8 mouse cellular contexts compared by ENCODE assay signal in the genomic region with DNA sequence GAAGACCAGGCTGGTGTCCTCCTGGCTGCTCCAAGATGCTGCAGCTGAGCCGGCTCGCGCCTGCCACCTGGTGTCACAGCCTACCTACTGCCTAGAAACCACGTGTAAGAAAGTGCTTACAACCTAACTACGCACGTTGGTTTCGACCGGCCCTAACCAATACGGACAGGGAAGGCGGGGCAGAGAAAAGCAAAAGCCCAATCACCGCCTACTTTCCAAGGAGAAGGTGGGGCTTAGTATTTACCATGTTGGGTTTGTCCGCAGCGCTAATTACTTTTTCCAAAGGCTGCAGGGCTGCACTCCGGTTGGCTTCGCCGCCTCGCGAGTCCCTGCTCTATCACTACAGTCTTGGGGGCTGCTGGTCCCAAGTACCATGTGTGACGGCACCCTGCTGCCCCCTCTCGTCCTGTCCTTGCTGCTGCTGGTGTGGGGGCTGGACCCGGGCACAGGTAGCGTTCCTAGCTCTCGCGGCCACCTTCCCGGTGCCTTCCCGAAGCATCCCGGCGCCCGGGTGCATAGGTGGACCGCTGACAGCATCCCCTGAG. TPM values are rescaled to one million over a fixed set of nuclear protein-coding genes. Genes with fewer than 3 reads are reported as not detected.
DNase-seq lines count a peak whose midpoint lies in the region; ATAC-seq and TF ChIP-seq lines count a peak whose summit lies in the region.

A gene (plus strand): TSS at position 273 of the 545 bp plus-strand sequence.

- peak; percentile 96 for TF ChIP-seq CTCF in brain, embryonic 14.5 days (IDR thresholded peaks at IDR 0.05; ENCODE audit: borderline replicate concordance, extremely low read depth, insufficient read depth, insufficient read length)
- peak; percentile 95 for TF ChIP-seq CTCF in kidney, postnatal 0 days (IDR thresholded peaks at IDR 0.05; ENCODE audit: low read depth)
- TF ChIP-seq CTCF in liver, adult 2 months (IDR thresholded peaks at IDR 0.05; ENCODE audit: low read depth, low read length), result peak; percentile 98

- peak; percentile 92 for DNase-seq in CD4-positive helper T cell, adult 2 months (ENCODE audit: low read depth, low spot score)
- peak; percentile 99 for DNase-seq in brain, embryonic 14.5 days (ENCODE audit: low read depth)
- peak; percentile 92 for DNase-seq in fibroblast of lung, adult 2 months (ENCODE audit: low read depth)
- peak; percentile 99 for DNase-seq in kidney, postnatal 0 days (ENCODE audit: low spot score)
- DNase-seq in liver, adult 2 months (ENCODE audit: extremely low read depth, low read depth, low spot score), result peak; percentile 93
- DNase-seq in spleen, postnatal 4 days (ENCODE audit: low spot score in 2 of 2), result peak; percentile 77 to 83

- no peak for TF ChIP-seq POLR2A in brain, embryonic 14.5 days (IDR thresholded peaks at IDR 0.05; ENCODE audit: borderline replicate concordance, extremely low read depth, insufficient read depth, insufficient read length, poor library complexity, severe bottlenecking)
- 0 out of 2 replicates have a peak, but pooled peaks have one; percentile 32 for TF ChIP-seq POLR2A in liver, adult 2 months (IDR thresholded peaks at IDR 0.05; ENCODE audit: extremely low read depth, insufficient read depth, low read length)
- TF ChIP-seq POLR2A in myocyte (IDR thresholded peaks at IDR 0.05; ENCODE audit: insufficient read length, low read depth), result no peak

- ATAC-seq in heart, embryonic 13.5 days (ENCODE audit: extremely low read depth, insufficient number of reproducible peaks, low FRiP score, low TSS enrichment), result peak; percentile 85
- ATAC-seq in kidney, postnatal 0 days (replicated peaks; ENCODE audit: low FRiP score, low read depth), result peak; percentile 96

- H3K4me1 ChIP-seq in heart, embryonic 13.5 days, result peaks cover 33% of the 10 kb centered on the region
- peaks cover 11% of the 10 kb centered on the region; the same call in 1 of the 2 replicates for H3K4me1 ChIP-seq in kidney, postnatal 0 days (replicated peaks; ENCODE audit: insufficient read depth, low read length)
- no peaks in the 10 kb centered on the region for H3K4me1 ChIP-seq in liver, adult 2 months (ENCODE audit: control insufficient read depth, insufficient read depth, low read length)

- peak within 1 kb of the TSS; percentile 64 for H3K4me3 ChIP-seq in heart, embryonic 13.5 days
- peak within 1 kb of the TSS; percentile 52 for H3K4me3 ChIP-seq in kidney, postnatal 0 days (replicated peaks; ENCODE audit: low read depth, low read length)
- peak within 1 kb of the TSS; percentile 60 for H3K4me3 ChIP-seq in liver, adult 2 months (ENCODE audit: insufficient read depth, low read depth, low read length)
- H3K4me3 ChIP-seq in myocyte, result peak within 1 kb of the TSS; percentile 7

- H3K79me2 ChIP-seq in liver, adult 2 months (ENCODE audit: control insufficient read depth, insufficient read depth, low read length), result no peaks in the 10 kb centered on the region
- no peaks in the 10 kb centered on the region for H3K79me2 ChIP-seq in myocyte (ENCODE audit: control insufficient read depth, insufficient read depth)

- H3ac ChIP-seq in myocyte (ENCODE audit: control insufficient read depth, insufficient read length), result peak within 1 kb of the TSS; percentile 18

- H3K27me3 ChIP-seq in heart, embryonic 13.5 days (replicated peaks), result peaks cover 19% of the 10 kb centered on the region
- no peaks in the 10 kb centered on the region for H3K27me3 ChIP-seq in kidney, postnatal 0 days (ENCODE audit: insufficient read depth, low read length)
- H3K27me3 ChIP-seq in liver, adult 2 months (ENCODE audit: control insufficient read depth, insufficient read depth, low read length), result peaks cover 7% of the 10 kb centered on the region
- H3K27me3 ChIP-seq in myocyte (ENCODE audit: control insufficient read depth, insufficient read depth, insufficient read length), result peaks cover 11% of the 10 kb centered on the region

- no peaks in the 10 kb centered on the region for H3K36me3 ChIP-seq in heart, embryonic 13.5 days
- no peaks in the 10 kb centered on the region for H3K36me3 ChIP-seq in kidney, postnatal 0 days (ENCODE audit: insufficient read depth, low read length)
- H3K36me3 ChIP-seq in liver, adult 2 months (ENCODE audit: control insufficient read depth, insufficient read depth, low read length), result no peaks in the 10 kb centered on the region
- H3K36me3 ChIP-seq in myocyte (ENCODE audit: control insufficient read depth, insufficient read depth), result no peaks in the 10 kb centered on the region

- peak within 1 kb of the TSS; percentile 100 for H3K4me2 ChIP-seq in heart, embryonic 13.5 days
- peak within 1 kb of the TSS; percentile 100 for H3K4me2 ChIP-seq in kidney, postnatal 0 days (ENCODE audit: low read length)
- peak within 1 kb of the TSS; percentile 96 for H3K4me2 ChIP-seq in myocyte (ENCODE audit: low read depth)

- H3K9ac ChIP-seq in heart, embryonic 13.5 days, result peak within 1 kb of the TSS; percentile 86
- H3K9ac ChIP-seq in kidney, postnatal 0 days (ENCODE audit: low read depth, low read length), result peak within 1 kb of the TSS; percentile 55; the same call in 1 of the 2 replicates
- H3K9ac ChIP-seq in liver, adult 2 months (ENCODE audit: low read depth, low read length), result peak within 1 kb of the TSS; percentile 35

- H3K9me3 ChIP-seq in heart, embryonic 13.5 days, result no peaks in the 10 kb centered on the region
- no peaks in the 10 kb centered on the region for H3K9me3 ChIP-seq in kidney, postnatal 0 days (replicated peaks; ENCODE audit: low read length)

- H3K27ac ChIP-seq in heart, embryonic 13.5 days (replicated peaks), result peak within 1 kb of the TSS; percentile 26; the same call in 1 of the 2 replicates
- no peak within 1 kb of the TSS for H3K27ac ChIP-seq in kidney, postnatal 0 days
- no peak within 1 kb of the TSS for H3K27ac ChIP-seq in liver, adult 2 months (replicated peaks; ENCODE audit: insufficient read depth, low read depth, low read length)

- WGBS in heart, embryonic 13.5 days, result 0% methylated on average over 30 of the region's 30 CpGs
- under 1% methylated on average over 30 of the region's 30 CpGs for WGBS in kidney, postnatal 0 days
- under 1% methylated on average over 30 of the region's 30 CpGs for WGBS in liver, adult 2 months

TF ChIP-seq in myocyte, 11 proteins besides CTCF, POLR2A, EP300 and RAD21:
- no peak for TF ChIP-seq E2F4 (IDR thresholded peaks at IDR 0.05; ENCODE audit: insufficient read depth)
- TF ChIP-seq MYOG (IDR thresholded peaks at IDR 0.05; ENCODE audit: control insufficient read depth in 1 of 3, insufficient read depth in 1 of 3, insufficient read length in 2 of 3, low read depth in 2 of 3), result no peak
- TF ChIP-seq CEBPB (IDR thresholded peaks at IDR 0.05; ENCODE audit: insufficient read depth, poor library complexity, severe bottlenecking), result no peak
- no peak for TF ChIP-seq SRF (IDR thresholded peaks at IDR 0.05; ENCODE audit: control insufficient read depth, insufficient read length, low read depth)
- TF ChIP-seq MAX (IDR thresholded peaks at IDR 0.05; ENCODE audit: low read depth), result peak; percentile 50
- no peak for TF ChIP-seq TCF12 (IDR thresholded peaks at IDR 0.05; ENCODE audit: insufficient read depth, poor library complexity, severe bottlenecking)
- TF ChIP-seq MYOD1 (IDR thresholded peaks at IDR 0.05; ENCODE audit: control insufficient read depth in 1 of 3, insufficient read length in 2 of 3, low read depth in 2 of 3), result no peak

RNA-seq across cellular contexts. Expression of the gene that starts here (rescaled TPM):
- polyA plus RNA-seq in brain, embryonic 14.5 days (2012; rRNA removed), result 3.0 and 4.5 TPM in 2 replicates
- polyA plus RNA-seq in heart, embryonic 13.5 days (2015; fragmentation: Nextera tagmentation; extraction: Ambion mirVana), result 5.2 and 5.6 TPM in 2 replicates
- 1.5 and 3.1 TPM in 2 replicates for polyA plus RNA-seq in kidney, postnatal 0 days (2015; fragmentation: Nextera tagmentation; extraction: Ambion mirVana)
- 0.07 and 0.09 TPM in 2 replicates for total RNA-seq in liver, adult 2 months (2014; rRNA removed)
- polyA plus RNA-seq in liver, adult 2 months (2012; rRNA removed), result 0.11 and 0.17 TPM in 2 replicates
- polyA plus RNA-seq in myocyte (2012; fragmentation: generic; extraction: Trizol), result 1.8 TPM

Comparison
In these comparisons a context has a peak if more than half of its experiments do, and no peak if none do; other contexts are left out.
1. Peak in DNase-seq, H3K4me3 ChIP-seq and H3K9ac ChIP-seq in liver, adult 2 months; RNA of the gene not detected or under 1 TPM.
2. H3K4me3 ChIP-seq: peak in every context shown above with its lines; median percentile 64 in heart, embryonic 13.5 days; 60 in liver, adult 2 months; 52 in kidney, postnatal 0 days; 7 in myocyte.
3. H3K9ac ChIP-seq: peak in every context shown above with its lines; median percentile 86 in heart, embryonic 13.5 days; 55 in kidney, postnatal 0 days; 35 in liver, adult 2 months.